Mouse (Mus musculus): ENCODE measurements around the gene Gnmt. TPM values are rescaled to one million over a fixed set of nuclear protein-coding genes. Genes with fewer than 3 reads are reported as not detected.

The Gnmt gene
- polyA plus RNA-seq, 1 experiment from 2014 or later, result 0.83 TPM

DNA sequence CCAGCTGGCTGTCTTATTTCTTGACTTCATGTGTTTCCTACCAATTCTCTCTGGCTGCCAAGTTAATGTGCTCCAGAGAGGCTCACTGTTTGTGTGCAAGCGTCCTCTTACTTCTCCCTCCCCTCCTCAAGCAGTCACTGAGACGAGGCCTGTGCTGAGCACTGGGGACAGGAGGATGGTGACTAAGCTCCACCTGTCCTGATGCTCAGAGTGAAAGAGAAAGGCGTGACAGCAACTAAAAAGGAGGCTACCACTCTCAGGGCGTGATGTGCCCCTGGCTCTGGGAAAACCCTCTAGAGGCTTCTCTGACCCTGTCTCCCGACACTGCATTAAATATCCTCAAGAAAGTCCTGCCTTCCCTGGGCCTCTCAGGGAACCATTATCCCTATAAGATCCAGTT lies 20.3 kb upstream of the Gnmt start:
- WGBS, result 91% methylated on average over 5 of the region's 5 CpGs

GRCm38 (mm10) chr17:46747806-46748205 lies 18.8 kb upstream of the Gnmt start:
- 100% methylated on average over 2 of the region's 2 CpGs for WGBS

More for the DNA sequence above, 20.3 kb upstream of the Gnmt start:
- Histone ChIP-seq H3K4me1 (ENCODE audit: control insufficient read depth, insufficient read depth, low read length) (peaks cover 17% of the 10 kb centered on the region), H3K9ac (ENCODE audit: low read depth, low read length) (no peak overlapping the region), H3K9me3 (replicated peaks; ENCODE audit: control insufficient read depth, low read length, poor library complexity, severe bottlenecking) (no peaks in the 10 kb centered on the region), H3K4me2 (ENCODE audit: low read length) (no peak overlapping the region), H3K27me3 (ENCODE audit: control insufficient read depth, insufficient read depth, low read depth, low read length) (no peaks in the 10 kb centered on the region), H3K4me3 (ENCODE audit: low read depth, low read length) (no peak overlapping the region), H3K36me3 (ENCODE audit: control insufficient read depth, insufficient read depth, low read length) (0 out of 2 replicates have a peak, but pooled peaks cover 3% of the 10 kb centered on the region), H3K27ac (ENCODE audit: low read length) (no peak overlapping the region)
- no peak for ATAC-seq

DNA sequence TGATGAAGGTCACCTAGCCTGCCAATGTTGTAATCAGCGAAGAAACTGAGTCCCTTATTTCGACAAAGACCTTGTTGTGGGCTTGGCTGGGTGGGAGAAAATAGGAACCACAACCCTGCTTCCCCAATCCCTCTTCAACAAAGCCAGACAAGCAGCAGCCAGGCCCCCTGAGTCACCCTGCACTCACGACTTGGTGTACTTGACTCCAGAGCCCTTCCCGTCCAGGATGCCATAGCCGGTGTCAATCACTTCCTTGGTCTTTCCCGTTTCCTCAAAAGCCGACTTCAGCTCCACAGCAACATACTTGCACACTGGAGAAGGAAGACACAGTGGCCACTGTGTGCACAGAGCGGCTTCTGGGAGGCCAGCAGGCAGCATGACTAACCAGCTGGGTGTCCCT lies 18.3 kb upstream of the Gnmt start:
- no peaks in the 10 kb centered on the region for H3K9me3 ChIP-seq (replicated peaks; ENCODE audit: control insufficient read depth, low read length, poor library complexity, severe bottlenecking)
- no peak overlapping the region for H3K9ac ChIP-seq (ENCODE audit: low read depth, low read length)
- H3K4me1 ChIP-seq (ENCODE audit: control insufficient read depth, insufficient read depth, low read length), result peaks cover 12% of the 10 kb centered on the region
- WGBS, result 84% methylated on average over 8 of the region's 8 CpGs
- H3K27ac ChIP-seq (ENCODE audit: low read length), result no peak overlapping the region
- ATAC-seq, result no peak
- peaks cover 6% of the 10 kb centered on the region for H3K36me3 ChIP-seq (ENCODE audit: control insufficient read depth, insufficient read depth, low read length)
- H3K4me2 ChIP-seq (ENCODE audit: low read length), result no peak overlapping the region
- H3K4me3 ChIP-seq (ENCODE audit: low read depth, low read length), result no peak overlapping the region
- H3K27me3 ChIP-seq (ENCODE audit: control insufficient read depth, insufficient read depth, low read depth, low read length), result no peaks in the 10 kb centered on the region

More at GRCm38 (mm10) chr17:46747806-46748205, 18.8 kb upstream of the Gnmt start:
- Histone ChIP-seq H3K4me3 (ENCODE audit: low read depth, low read length) (no peak overlapping the region), H3K4me2 (ENCODE audit: low read length) (no peak overlapping the region), H3K9me3 (replicated peaks; ENCODE audit: control insufficient read depth, low read length, poor library complexity, severe bottlenecking) (no peaks in the 10 kb centered on the region), H3K27me3 (ENCODE audit: control insufficient read depth, insufficient read depth, low read depth, low read length) (no peaks in the 10 kb centered on the region), H3K27ac (ENCODE audit: low read length) (no peak overlapping the region), H3K36me3 (ENCODE audit: control insufficient read depth, insufficient read depth, low read length) (peaks cover 6% of the 10 kb centered on the region), H3K4me1 (ENCODE audit: control insufficient read depth, insufficient read depth, low read length) (peaks cover 17% of the 10 kb centered on the region), H3K9ac (ENCODE audit: low read depth, low read length) (no peak overlapping the region)
- no peak for ATAC-seq

GRCm38 (mm10) chr17:46745506-46745905 lies 16.5 kb upstream of the Gnmt start:
- H3K36me3 ChIP-seq (ENCODE audit: control insufficient read depth, insufficient read depth, low read length), result peaks cover 6% of the 10 kb centered on the region
- 73% methylated on average over 2 of the region's 2 CpGs for WGBS
- H3K4me2 ChIP-seq (ENCODE audit: low read length), result no peak overlapping the region
- H3K9ac ChIP-seq (ENCODE audit: low read depth, low read length), result no peak overlapping the region
- H3K4me3 ChIP-seq (ENCODE audit: low read depth, low read length), result no peak overlapping the region
- ATAC-seq, result no peak
- H3K27me3 ChIP-seq (ENCODE audit: control insufficient read depth, insufficient read depth, low read depth, low read length), result no peaks in the 10 kb centered on the region
- peaks cover 3% of the 10 kb centered on the region for H3K4me1 ChIP-seq (ENCODE audit: control insufficient read depth, insufficient read depth, low read length)
- no peak overlapping the region for H3K27ac ChIP-seq (ENCODE audit: low read length)
- no peaks in the 10 kb centered on the region for H3K9me3 ChIP-seq (replicated peaks; ENCODE audit: control insufficient read depth, low read length, poor library complexity, severe bottlenecking)

DNA sequence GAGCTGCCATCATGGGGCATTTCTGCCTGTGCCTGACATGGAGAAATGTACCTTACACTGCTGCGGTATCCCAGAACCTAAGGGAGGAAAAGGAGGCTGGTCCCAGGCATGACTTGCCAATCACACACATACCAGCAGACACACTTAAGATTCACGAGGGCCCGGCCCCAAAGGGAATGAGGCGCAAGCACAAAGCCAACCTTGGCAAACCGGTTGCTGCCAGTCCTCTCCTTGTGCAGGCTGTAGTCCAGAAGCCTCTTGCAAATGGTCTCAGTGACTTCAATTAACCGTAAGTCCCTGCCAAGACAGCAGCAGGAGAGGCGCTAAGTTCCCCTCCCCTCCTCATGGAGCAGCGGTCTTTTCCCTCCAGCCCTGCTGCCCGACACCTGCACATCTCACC lies 14.0 kb upstream of the Gnmt start:
- Histone ChIP-seq H3K9me3 (replicated peaks; ENCODE audit: control insufficient read depth, low read length, poor library complexity, severe bottlenecking) (no peaks in the 10 kb centered on the region), H3K4me2 (ENCODE audit: low read length) (no peak overlapping the region), H3K4me3 (ENCODE audit: low read depth, low read length) (no peak overlapping the region), H3K27ac (ENCODE audit: low read length) (no peak overlapping the region), H3K4me1 (ENCODE audit: control insufficient read depth, insufficient read depth, low read length) (no peaks in the 10 kb centered on the region), H3K9ac (ENCODE audit: low read depth, low read length) (no peak overlapping the region), H3K27me3 (ENCODE audit: control insufficient read depth, insufficient read depth, low read depth, low read length) (no peaks in the 10 kb centered on the region), H3K36me3 (ENCODE audit: control insufficient read depth, insufficient read depth, low read length) (peaks cover 6% of the 10 kb centered on the region)
- ATAC-seq, result no peak
- WGBS, result 94% methylated on average over 9 of the region's 9 CpGs

GRCm38 (mm10) chr17:46741305-46741704 lies 12.3 kb upstream of the Gnmt start:
- no peak overlapping the region for H3K27ac ChIP-seq (ENCODE audit: low read length)
- no peak overlapping the region for H3K9ac ChIP-seq (ENCODE audit: low read depth, low read length)
- no peak for ATAC-seq
- H3K27me3 ChIP-seq (ENCODE audit: control insufficient read depth, insufficient read depth, low read depth, low read length), result no peaks in the 10 kb centered on the region
- H3K4me1 ChIP-seq (ENCODE audit: control insufficient read depth, insufficient read depth, low read length), result no peaks in the 10 kb centered on the region
- no peak overlapping the region for H3K4me3 ChIP-seq (ENCODE audit: low read depth, low read length)
- 94% methylated on average over 6 of the region's 6 CpGs for WGBS
- no peak overlapping the region for H3K4me2 ChIP-seq (ENCODE audit: low read length)
- H3K9me3 ChIP-seq (replicated peaks; ENCODE audit: control insufficient read depth, low read length, poor library complexity, severe bottlenecking), result no peaks in the 10 kb centered on the region
- peaks cover 6% of the 10 kb centered on the region for H3K36me3 ChIP-seq (ENCODE audit: control insufficient read depth, insufficient read depth, low read length)

GRCm38 (mm10) chr17:46736160-46736559 lies 7.2 kb upstream of the Gnmt start:
- no peak for ATAC-seq
- H3K4me1 ChIP-seq (ENCODE audit: control insufficient read depth, insufficient read depth, low read length), result no peaks in the 10 kb centered on the region
- H3K9me3 ChIP-seq (replicated peaks; ENCODE audit: control insufficient read depth, low read length, poor library complexity, severe bottlenecking), result no peaks in the 10 kb centered on the region
- no peak overlapping the region for H3K27ac ChIP-seq (ENCODE audit: low read length)
- no peak overlapping the region for H3K9ac ChIP-seq (ENCODE audit: low read depth, low read length)
- H3K4me2 ChIP-seq (ENCODE audit: low read length), result no peak overlapping the region
- no peak overlapping the region for H3K4me3 ChIP-seq (ENCODE audit: low read depth, low read length)
- WGBS, result 69% methylated on average over 10 of the region's 10 CpGs
- no peaks in the 10 kb centered on the region for H3K27me3 ChIP-seq (ENCODE audit: control insufficient read depth, insufficient read depth, low read depth, low read length)
- H3K36me3 ChIP-seq (ENCODE audit: control insufficient read depth, insufficient read depth, low read length), result no peaks in the 10 kb centered on the region; the same call in none of the 2 replicates

DNA sequence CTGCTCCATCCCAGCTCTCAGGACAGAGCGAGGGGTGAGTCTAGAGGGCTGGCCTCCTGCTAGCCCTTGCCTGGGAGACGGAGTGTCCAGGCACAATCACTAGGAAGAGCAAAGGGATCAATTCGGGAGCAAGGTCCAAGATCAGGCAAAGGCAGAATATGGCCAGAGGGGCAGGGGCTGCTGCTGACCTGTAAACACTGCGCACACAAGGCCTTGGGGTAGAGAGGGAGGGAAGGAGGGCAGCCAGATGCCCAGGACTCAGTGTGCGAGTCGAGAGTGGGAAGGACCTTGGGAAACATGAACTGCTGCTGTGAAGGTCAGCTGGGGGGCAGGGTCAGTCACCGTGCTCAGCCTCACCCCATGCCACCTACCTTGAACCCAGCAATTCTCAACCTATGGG lies 6.3 kb upstream of the Gnmt start:
- Histone ChIP-seq H3K27ac (ENCODE audit: low read length) (no peak overlapping the region), H3K9ac (ENCODE audit: low read depth, low read length) (no peak overlapping the region), H3K4me1 (ENCODE audit: control insufficient read depth, insufficient read depth, low read length) (no peaks in the 10 kb centered on the region), H3K4me3 (ENCODE audit: low read depth, low read length) (no peak overlapping the region), H3K9me3 (replicated peaks; ENCODE audit: control insufficient read depth, low read length, poor library complexity, severe bottlenecking) (no peaks in the 10 kb centered on the region), H3K27me3 (ENCODE audit: control insufficient read depth, insufficient read depth, low read depth, low read length) (no peaks in the 10 kb centered on the region), H3K36me3 (ENCODE audit: control insufficient read depth, insufficient read depth, low read length) (no peaks in the 10 kb centered on the region; the same call in none of the 2 replicates), H3K4me2 (ENCODE audit: low read length) (no peak overlapping the region)
- 88% methylated on average over 7 of the region's 7 CpGs for WGBS
- no peak for ATAC-seq

GRCm38 (mm10) chr17:46734055-46734454 lies 5.1 kb upstream of the Gnmt start:
- 87% methylated on average over 3 of the region's 3 CpGs for WGBS
- Histone ChIP-seq H3K9ac (ENCODE audit: low read depth, low read length) (no peak overlapping the region), H3K4me3 (ENCODE audit: low read depth, low read length) (no peak overlapping the region), H3K36me3 (ENCODE audit: control insufficient read depth, insufficient read depth, low read length) (no peaks in the 10 kb centered on the region; the same call in none of the 2 replicates), H3K4me2 (ENCODE audit: low read length) (no peak overlapping the region), H3K27me3 (ENCODE audit: control insufficient read depth, insufficient read depth, low read depth, low read length) (peaks cover 1% of the 10 kb centered on the region; the same call in 1 of the 2 replicates), H3K4me1 (ENCODE audit: control insufficient read depth, insufficient read depth, low read length) (no peaks in the 10 kb centered on the region), H3K27ac (ENCODE audit: low read length) (no peak overlapping the region), H3K9me3 (replicated peaks; ENCODE audit: control insufficient read depth, low read length, poor library complexity, severe bottlenecking) (no peaks in the 10 kb centered on the region)
- ATAC-seq, result no peak

Data from midbrain, embryonic 16.5 days (tissue).